Mouse (Mus musculus): ENCODE data around the gene AK157302. TPM values are rescaled to one million over a fixed set of nuclear protein-coding genes. Genes with fewer than 3 reads are reported as not detected.
"Not testable (repeated sequence)": the region's sequence is repeated elsewhere in the genome, so short reads cannot be mapped to it uniquely, and the experiment has no call there.

AK157302 gene
- polyA plus RNA-seq, 1 experiment, result 1.8 TPM

DNA sequence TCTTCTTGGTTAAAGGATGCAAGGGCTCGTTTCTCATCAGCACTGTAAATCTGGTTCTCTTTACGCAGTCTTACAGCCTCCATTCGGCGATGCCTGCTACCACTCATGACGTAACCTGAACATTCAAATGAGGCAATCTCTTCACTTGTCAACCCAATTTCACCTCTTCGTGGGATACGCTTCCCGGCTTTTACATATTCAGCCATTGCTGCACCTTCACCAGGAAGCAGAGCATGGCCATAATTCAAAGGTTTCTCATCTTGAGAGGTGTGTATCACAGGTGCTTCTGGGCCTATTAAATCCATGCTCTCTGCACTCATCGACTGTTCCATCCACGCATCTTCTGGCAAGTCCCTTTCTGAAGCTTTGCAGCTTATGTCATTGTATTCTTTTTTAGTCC is 27.7 kb upstream of the AK157302 start:
- DNase-seq, result no peak
- Histone ChIP-seq H3K4me1 (ENCODE audit: control insufficient read depth, insufficient read depth, low read length) (no peaks in the 10 kb centered on the region), H3K27me3 (ENCODE audit: control insufficient read depth, insufficient read depth, low read length) (no peaks in the 10 kb centered on the region; the same call in 1 of the 2 replicates), H3K4me3 (replicated peaks; ENCODE audit: insufficient read depth, low read depth, low read length) (no peak overlapping the region), H3K27ac (ENCODE audit: insufficient read depth, low read length) (no peak overlapping the region)
- no peak for TF ChIP-seq CTCF (IDR thresholded peaks at IDR 0.05; ENCODE audit: borderline replicate concordance, insufficient read depth, low read depth, low read length)
- TF ChIP-seq POLR2A (IDR thresholded peaks at IDR 0.05; ENCODE audit: borderline replicate concordance, insufficient read depth, low read length), result no peak
- WGBS, result 90% methylated on average over 10 of the region's 10 CpGs

DNA sequence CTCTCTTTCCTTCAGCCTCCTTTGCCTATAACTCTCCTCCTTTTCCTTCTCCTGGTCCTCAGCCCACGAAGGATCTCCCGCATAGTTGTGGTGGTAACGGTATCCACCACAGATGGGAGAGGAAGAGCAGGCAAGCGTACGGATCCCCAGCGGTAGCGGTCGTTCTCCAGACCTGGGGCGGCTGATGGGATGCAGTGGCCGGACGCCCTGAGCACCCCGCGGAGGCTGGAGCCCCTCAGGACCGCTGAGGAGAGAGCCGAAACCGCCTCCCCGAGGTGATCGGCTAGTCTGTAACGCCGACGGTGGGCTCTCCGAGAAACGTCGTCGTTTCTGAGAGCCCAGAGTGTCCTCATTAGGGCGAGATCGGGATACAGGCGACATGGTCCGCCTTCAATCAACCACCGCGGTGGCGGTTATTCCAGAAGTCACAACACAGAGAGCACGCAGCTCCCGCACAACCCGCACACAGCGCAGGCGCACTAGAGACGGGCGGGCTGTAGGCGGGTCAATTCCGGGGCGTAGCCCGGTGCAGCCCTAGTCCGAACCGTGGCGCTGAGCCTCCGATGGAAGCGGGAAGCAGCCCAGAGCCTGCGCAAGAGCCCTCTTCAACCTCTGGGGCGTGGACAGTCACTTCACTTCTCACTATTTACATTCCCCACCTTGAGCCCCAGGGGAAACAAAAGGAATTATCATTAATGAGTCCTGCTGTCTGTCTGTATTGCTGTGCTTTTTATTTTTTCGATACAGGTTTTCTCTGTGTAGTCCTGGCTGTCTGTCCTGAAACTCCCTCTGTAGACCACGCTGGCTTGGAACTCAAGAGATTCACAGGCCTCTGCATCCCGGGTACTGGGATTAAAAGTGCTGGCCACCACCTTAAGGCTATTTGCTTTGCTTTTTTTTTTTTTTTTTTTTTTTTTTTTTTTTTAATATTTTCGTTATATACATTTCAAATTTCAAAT is 26.7 kb upstream of the AK157302 start, which contains the start of gene Nkapl:
Nkapl (minus strand) TSS at position 449 of the 959 bp plus-strand sequence.
- Histone ChIP-seq H3K4me3 (replicated peaks; ENCODE audit: insufficient read depth, low read depth, low read length) (peak within 1 kb of the TSS; percentile 93), H3K27me3 (ENCODE audit: control insufficient read depth, insufficient read depth, low read length) (no peaks in the 10 kb centered on the region; the same call in 1 of the 2 replicates), H3K27ac (ENCODE audit: insufficient read depth, low read length) (peak within 1 kb of the TSS; percentile 54; the same call in 1 of the 2 replicates), H3K4me1 (ENCODE audit: control insufficient read depth, insufficient read depth, low read length) (no peaks in the 10 kb centered on the region)
- DNase-seq, result peak; percentile 87 to 90
- WGBS, result under 1% methylated on average over 54 of the region's 54 CpGs
- TF ChIP-seq CTCF (IDR thresholded peaks at IDR 0.05; ENCODE audit: borderline replicate concordance, insufficient read depth, low read depth, low read length), result no peak
- peak; percentile 91; the same call in 1 of the 2 replicates for TF ChIP-seq POLR2A (IDR thresholded peaks at IDR 0.05; ENCODE audit: borderline replicate concordance, insufficient read depth, low read length)

DNA sequence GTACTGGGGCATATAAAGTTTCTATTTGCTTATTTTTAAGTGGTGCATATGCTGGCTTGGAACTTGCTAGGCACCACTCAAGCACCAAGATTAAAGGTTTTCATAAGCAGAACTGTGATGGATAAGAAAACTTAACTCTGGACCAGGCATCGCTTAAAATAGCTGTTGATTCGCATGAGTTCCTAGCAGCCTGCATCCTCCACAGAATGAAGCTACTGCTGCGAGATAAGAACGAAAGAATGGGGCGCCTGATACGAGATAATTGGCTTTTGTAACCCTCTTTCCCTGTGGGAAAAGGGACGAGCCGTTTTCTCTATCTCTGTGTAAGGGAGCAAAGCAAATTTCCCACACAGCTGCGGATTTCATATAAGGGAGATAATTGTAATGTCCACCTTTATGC is 25.9 kb upstream of the AK157302 start:
- no peaks in the 10 kb centered on the region for H3K4me1 ChIP-seq (ENCODE audit: control insufficient read depth, insufficient read depth, low read length)
- no peak overlapping the region for H3K27ac ChIP-seq (ENCODE audit: insufficient read depth, low read length)
- H3K27me3 ChIP-seq (ENCODE audit: control insufficient read depth, insufficient read depth, low read length), result no peaks in the 10 kb centered on the region; the same call in 1 of the 2 replicates
- no peak for DNase-seq
- TF ChIP-seq CTCF (IDR thresholded peaks at IDR 0.05; ENCODE audit: borderline replicate concordance, insufficient read depth, low read depth, low read length) (no peak), POLR2A (IDR thresholded peaks at IDR 0.05; ENCODE audit: borderline replicate concordance, insufficient read depth, low read length) (no peak)
- WGBS, result 24% methylated on average over 9 of the region's 9 CpGs
- peak overlapping the region; percentile 25 for H3K4me3 ChIP-seq (replicated peaks; ENCODE audit: insufficient read depth, low read depth, low read length)

DNA sequence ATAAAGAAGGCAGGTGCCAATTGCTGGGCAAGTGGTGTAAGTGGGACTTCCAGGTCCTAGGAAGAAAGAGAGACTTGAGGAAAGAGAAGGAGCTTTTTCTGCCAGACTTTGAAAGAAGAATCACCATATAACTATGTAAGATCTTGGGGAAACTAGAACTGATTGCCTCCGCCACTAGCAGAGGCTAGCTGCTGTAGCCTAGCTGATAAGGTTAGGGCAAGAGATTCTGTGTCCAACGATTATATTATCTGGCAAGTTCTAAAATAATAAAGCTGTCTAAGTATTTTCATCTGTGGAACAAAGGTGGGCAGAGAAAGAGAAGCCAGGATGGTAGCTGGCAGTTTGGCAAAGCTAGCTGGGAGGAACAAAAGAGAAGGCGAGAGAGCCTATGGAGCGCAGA is 22.6 kb upstream of the AK157302 start:
- no peak overlapping the region for H3K27ac ChIP-seq (ENCODE audit: insufficient read depth, low read length)

DNA sequence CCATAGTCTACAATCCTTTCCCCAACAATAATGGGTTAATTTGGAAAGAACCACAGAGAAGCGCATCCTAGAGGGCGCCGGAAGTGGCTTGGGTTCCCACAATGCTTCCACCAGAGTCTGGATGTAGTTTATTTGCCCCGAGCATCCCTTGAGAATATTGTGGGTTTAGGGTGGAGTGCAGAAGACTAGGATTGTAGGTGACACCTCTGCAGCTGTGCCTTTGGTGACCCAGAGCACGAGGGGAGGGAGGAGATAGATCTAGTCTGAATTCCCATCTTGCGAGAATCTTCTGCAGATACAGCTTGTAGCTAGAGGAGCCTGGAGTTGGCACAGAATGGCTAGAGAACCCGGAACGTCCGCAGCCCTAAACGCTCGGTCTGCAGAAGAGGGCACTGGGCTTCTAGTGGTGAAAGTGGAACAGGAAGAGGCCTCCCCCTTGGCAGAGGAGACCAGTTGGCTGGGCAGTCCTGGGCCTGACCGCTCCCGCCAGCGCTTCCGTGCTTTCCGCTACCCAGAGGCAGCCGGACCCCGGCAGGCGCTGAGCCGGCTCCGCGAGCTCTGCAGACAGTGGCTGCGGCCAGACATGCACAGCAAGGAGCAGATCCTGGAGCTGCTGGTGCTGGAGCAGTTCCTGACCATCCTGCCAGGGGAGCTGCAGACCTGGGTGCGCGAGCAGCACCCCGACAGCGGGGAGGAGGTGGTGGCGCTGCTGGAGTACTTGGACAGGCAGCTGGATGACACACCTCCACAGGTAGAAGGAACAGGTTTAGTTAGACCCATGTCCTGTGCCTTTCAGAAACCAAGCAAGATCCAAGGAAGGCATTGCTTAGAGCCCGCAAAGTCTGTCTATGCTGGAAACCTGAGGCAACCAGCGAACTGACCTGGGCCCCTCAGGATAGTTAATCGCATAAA is 16.0 kb upstream of the AK157302 start, which contains the start of the genes Zkscan4 and Gm10065:
Zkscan4 (plus strand) TSS at position 149 of the 912 bp plus-strand sequence.
Gm10065 (minus strand) TSS at position 683 of the 912 bp plus-strand sequence.
- peak; percentile 57; the same call in 1 of the 2 replicates for TF ChIP-seq POLR2A (IDR thresholded peaks at IDR 0.05; ENCODE audit: borderline replicate concordance, insufficient read depth, low read length)
- DNase-seq, result peak; percentile 82 to 83
- WGBS, result 2% methylated on average over 31 of the region's 31 CpGs
- H3K27me3 ChIP-seq (ENCODE audit: control insufficient read depth, insufficient read depth, low read length); H3K4me1 ChIP-seq (ENCODE audit: control insufficient read depth, insufficient read depth, low read length): not testable (repeated sequence)
- peak within 1 kb of the TSS; percentile 94 for H3K4me3 ChIP-seq (replicated peaks; ENCODE audit: insufficient read depth, low read depth, low read length)
- H3K27ac ChIP-seq (ENCODE audit: insufficient read depth, low read length), result peak within 1 kb of the TSS; percentile 64

More for the DNA sequence above, 22.6 kb upstream of the AK157302 start:
- TF ChIP-seq POLR2A (IDR thresholded peaks at IDR 0.05; ENCODE audit: borderline replicate concordance, insufficient read depth, low read length) (no peak), CTCF (IDR thresholded peaks at IDR 0.05; ENCODE audit: borderline replicate concordance, insufficient read depth, low read depth, low read length) (no peak)
- no peak overlapping the region for H3K4me3 ChIP-seq (replicated peaks; ENCODE audit: insufficient read depth, low read depth, low read length)
- no peak for DNase-seq
- H3K4me1 ChIP-seq (ENCODE audit: control insufficient read depth, insufficient read depth, low read length), result no peaks in the 10 kb centered on the region
- 20% methylated on average over 4 of the region's 4 CpGs for WGBS
- no peaks in the 10 kb centered on the region; the same call in 1 of the 2 replicates for H3K27me3 ChIP-seq (ENCODE audit: control insufficient read depth, insufficient read depth, low read length)

DNA sequence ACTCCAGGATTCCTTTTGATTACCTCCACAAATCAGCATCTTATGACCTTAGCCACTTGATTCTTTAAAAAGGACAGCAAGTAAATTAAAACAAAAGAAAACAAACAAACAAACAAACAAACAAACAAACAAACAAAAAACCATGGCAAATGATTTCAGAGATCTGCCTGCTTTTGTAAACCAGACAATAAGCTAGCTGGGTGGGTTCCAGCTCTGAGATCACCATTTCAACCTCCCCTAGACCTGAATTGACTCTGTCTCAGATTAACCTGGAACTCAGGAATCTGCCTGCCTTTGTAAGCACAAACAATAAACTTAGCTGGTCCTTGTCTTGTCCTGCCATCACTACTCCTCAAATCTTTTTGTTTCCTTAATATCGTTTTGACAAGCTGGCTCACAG is 8.1 kb upstream of the AK157302 start:
- DNase-seq, result no peak
- Histone ChIP-seq H3K4me1 (ENCODE audit: control insufficient read depth, insufficient read depth, low read length) (no peaks in the 10 kb centered on the region), H3K27me3 (ENCODE audit: control insufficient read depth, insufficient read depth, low read length) (no peaks in the 10 kb centered on the region), H3K4me3 (replicated peaks; ENCODE audit: insufficient read depth, low read depth, low read length) (no peak overlapping the region), H3K27ac (ENCODE audit: insufficient read depth, low read length) (no peak overlapping the region)
- no peak for TF ChIP-seq CTCF (IDR thresholded peaks at IDR 0.05; ENCODE audit: borderline replicate concordance, insufficient read depth, low read depth, low read length)
- no peak for TF ChIP-seq POLR2A (IDR thresholded peaks at IDR 0.05; ENCODE audit: borderline replicate concordance, insufficient read depth, low read length)
- 80% methylated on average over 1 of the region's 1 CpGs for WGBS

DNA sequence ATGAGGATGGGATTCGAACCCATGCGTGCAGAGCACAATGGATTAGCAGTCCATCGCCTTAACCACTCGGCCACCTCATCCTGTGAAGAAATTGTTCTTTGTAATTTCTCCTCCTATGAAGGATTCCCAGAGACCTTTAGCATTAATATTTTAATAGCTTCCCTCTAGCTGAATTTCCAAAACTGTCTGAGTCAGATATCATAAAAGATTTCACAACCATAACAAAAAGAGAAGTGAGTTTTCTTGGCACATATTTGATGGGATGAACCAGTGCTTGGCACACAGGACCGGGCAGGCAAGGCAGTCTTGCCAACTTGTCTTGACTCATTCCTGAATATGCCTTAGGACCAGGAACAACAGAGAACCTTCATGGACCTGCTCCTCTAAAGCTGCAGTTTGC is 2.2 kb upstream of the AK157302 start:
- Histone ChIP-seq H3K4me1 (ENCODE audit: control insufficient read depth, insufficient read depth, low read length) (no peaks in the 10 kb centered on the region), H3K27ac (ENCODE audit: insufficient read depth, low read length) (no peak overlapping the region), H3K4me3 (replicated peaks; ENCODE audit: insufficient read depth, low read depth, low read length) (no peak overlapping the region), H3K27me3 (ENCODE audit: control insufficient read depth, insufficient read depth, low read length) (no peaks in the 10 kb centered on the region)
- TF ChIP-seq POLR2A (IDR thresholded peaks at IDR 0.05; ENCODE audit: borderline replicate concordance, insufficient read depth, low read length) (no peak), CTCF (IDR thresholded peaks at IDR 0.05; ENCODE audit: borderline replicate concordance, insufficient read depth, low read depth, low read length) (no peak)
- DNase-seq, result no peak
- WGBS, result 87% methylated on average over 5 of the region's 5 CpGs

DNA sequence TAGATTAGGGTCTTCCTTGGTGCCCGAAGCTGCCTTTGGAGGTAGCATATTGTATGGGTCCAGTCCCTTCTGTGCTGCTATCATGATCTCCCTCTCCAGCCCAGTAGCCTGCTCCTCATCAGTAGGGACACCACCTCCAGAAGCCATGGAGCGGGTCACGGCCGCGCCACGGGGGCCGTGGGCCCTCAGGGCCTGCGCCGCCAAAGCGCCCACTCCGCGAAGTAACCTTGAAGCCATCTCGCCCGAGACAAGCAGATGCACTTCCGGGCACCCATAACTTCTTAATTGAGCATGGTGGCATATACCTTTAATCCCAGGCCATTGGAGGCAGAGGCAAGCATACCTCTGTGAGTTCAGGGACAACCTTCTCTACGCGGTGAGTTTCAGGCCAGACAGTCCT is 6.2 kb downstream of the AK157302 start, which contains the start of gene Gm11273:
Gm11273 (minus strand) TSS at position 237 of the 400 bp plus-strand sequence.
- not testable (repeated sequence) for H3K27ac ChIP-seq (ENCODE audit: insufficient read depth, low read length); H3K27me3 ChIP-seq (ENCODE audit: control insufficient read depth, insufficient read depth, low read length); H3K4me1 ChIP-seq (ENCODE audit: control insufficient read depth, insufficient read depth, low read length); DNase-seq; H3K4me3 ChIP-seq (replicated peaks; ENCODE audit: insufficient read depth, low read depth, low read length)
- 88% methylated on average over 17 of the region's 17 CpGs for WGBS
